Mouse (Mus musculus): ENCODE measurements around the gene Map2k1.

Gene Map2k1

DNA sequence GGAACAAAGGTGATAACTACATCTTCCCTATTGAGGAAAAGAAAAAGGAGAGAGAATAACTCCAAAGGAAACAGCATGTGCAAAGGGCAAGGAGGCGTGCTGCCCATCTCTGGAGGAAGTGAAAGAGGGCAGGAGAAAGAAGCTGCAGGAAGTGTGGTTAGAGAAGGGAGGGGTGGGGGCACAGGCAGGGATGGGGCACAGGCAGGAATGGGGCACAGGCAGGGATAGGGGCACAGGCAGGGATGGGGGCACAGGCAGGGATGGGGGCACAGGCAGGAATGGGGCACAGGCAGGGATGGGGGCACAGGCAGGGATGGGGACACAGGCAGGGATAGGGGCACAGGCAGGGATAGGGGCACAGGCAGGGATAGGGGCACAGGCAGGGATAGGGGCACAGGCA is 4.1 kb downstream of the Map2k1 start:
- DNase-seq, result no peak

DNA sequence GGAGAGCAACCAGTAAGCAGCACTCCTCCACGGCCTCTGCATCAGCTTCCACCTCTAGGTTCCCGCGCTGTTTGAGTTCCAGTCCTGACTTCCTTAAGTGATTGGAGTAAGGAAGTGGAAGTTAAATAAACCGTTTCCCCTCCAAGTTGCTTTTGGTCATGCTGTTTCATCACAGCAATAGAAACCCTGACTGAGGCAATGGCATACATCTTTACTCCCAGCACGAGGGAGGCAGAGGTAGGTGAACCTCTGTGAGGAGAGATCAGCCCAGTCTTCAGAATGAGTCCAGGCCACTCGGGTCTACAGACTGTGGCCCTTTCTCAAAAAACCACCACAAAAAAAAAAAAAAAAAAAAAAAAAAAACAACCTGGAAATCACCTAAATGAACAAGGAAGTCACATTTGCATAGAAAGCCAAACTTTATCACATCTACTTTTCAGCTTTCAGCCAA is 11.0 kb downstream of the Map2k1 start:
- peak; percentile 61 to 66 for DNase-seq

DNA sequence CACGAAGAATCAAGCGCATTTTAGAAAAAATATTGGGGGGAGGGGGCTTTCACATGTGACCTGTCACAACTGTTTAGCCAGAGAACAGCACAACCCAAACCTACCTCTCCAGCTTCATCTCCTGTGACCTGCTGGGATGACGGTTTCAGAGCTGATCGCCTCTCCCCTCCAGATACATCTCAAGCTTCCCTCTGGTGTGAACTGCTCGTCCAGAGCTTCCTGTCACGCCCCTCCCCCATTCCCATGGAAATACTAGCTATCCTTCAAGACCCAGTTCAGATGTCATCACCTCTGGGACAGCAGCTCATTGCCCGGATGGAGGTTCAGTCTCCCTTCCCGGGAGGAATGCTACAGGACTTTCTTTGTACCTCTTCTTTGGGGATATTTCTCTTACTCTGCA is 12.8 kb downstream of the Map2k1 start:
- no peak for DNase-seq

DNA sequence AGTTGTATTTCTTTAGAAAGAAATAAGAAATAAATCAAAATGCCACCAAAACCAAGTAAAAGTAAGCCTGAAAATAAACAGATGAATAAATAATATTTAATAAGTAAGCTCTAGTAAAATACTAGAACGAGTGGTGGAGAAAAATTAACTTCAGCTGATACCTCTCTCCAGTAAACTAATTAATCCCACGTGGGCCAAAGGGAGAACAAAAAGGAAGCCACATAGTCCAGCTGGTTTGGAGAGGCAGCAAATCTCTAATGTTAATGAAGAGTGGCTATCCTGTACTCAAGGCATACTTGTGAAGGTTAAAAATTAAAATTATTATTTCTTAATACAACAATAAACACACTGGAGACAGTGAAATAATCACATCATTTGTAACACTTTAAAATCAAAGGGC is 13.3 kb downstream of the Map2k1 start:
- DNase-seq, result no peak

DNA sequence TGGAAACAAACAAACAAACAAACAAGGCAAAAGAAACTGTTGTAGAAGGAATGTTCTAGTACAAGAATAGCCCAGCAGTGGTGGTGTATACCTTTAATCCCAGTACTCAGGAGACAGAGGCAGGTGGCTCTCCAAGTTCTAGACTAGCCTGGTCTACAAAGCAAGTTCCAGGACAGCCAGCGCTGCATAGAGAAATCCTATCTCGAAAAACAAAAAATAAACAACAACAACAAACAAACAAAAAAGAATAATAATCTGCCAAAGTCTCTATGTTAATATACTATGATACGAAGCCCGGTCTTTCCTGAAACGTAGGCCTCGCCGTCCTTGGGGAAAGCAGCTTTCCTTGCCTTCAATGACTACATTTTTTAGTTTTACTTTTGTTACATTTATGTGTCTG is 17.4 kb downstream of the Map2k1 start:
- DNase-seq, result no peak

DNA sequence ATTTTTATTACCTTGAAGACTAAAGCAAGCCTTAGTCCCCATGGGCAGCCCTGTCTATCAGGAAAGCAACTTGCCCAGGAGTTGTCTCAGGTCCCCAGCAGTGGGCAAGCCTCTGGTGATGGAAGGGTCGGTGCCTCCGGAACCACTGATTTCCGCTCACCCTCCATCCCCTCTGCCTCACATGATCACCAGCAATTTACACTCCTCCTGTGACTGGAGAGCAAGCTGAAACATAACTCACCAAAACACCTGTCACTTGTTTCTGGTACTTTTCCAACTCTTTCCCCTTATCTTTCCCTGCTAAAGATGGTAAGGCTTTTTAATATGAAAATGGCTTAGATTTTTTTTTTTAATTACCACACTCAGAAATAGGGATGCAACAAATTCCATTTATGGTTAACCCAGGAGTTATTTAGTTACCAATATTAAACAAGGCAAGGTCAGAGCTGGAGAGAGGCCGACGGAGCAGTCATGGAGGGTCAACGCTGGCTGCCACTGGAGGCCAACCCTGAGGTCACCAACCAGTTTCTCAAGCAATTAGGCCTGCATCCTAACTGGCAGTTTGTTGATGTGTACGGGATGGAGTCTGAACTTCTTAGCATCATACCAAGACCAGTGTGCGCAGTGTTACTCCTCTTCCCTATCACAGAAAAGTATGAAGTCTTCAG is 18.5 kb downstream of the Map2k1 start, which contains the start of gene Uchl4:
TSS of gene Uchl4 (plus strand) at position 434 of the 668 bp plus-strand sequence.
- DNase-seq, result no peak

DNA sequence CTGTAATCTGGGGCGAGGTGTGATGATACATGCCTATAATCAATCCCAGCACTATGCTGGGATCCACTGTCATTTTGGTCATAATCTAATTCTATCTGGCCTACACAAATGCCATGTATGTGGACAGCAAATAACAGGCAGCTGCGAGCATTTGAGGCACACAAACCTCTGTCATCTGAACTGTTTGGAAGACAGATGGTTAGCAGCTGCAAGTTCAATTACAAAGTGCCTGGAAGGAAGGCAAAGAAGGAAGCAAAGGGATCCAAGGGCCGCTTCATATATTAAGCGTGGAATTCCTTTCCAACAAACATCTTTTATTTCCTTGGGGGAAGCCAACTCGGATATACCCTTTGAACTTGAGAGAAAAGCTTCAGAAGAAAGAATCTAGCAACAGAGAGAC is 19.8 kb downstream of the Map2k1 start:
- DNase-seq, result no peak

DNA sequence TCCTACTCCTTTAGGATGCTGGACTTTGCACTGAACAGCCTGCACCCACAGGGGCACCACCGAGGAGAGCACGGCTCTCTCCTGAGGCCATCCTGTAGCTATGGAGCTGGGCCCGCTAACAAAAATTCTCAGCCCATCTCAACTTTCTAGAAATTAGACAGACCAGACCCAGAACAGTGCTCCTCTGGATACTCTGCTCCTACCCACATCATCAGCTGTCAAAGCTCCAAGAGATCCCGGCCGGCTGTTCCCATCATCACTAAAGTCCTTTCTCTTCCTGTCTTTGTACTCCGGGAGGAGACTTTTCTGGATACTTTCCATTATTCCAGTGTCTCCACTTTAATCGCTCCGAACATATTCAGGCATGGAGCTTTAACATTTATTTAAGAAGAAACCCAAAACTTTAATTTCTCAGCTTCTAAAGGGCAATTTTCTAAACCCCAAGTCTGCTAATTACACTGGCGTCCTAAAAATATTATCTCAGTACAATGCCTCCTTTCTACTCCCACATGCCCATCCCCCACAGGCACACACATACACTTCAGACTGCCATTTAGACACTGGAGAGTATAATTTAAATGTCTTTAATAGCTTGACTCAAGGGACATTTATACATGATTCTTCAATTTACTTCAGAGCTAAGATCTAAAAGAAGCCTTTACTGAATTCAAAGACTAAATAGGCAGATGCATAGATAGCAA is 21.0 kb downstream of the Map2k1 start:
- no peak for DNase-seq

DNA sequence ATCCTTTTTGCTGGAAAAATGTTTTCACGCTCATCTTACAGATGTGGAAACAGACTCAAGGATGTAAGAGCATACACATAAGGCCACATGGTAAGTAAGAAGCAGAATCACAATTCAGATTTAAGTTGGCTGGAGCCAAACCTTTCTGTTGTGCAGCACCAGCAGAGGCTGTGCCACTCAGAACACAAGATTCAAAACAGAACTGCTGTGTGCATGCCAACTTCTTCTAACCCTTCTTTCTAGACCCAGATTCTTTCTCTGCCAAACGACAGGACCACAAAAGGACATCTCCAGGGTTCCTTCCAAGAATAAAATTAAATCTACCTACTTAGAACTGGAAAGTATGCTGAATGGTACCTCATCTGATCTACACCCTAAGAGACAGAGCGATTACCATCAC is 21.8 kb downstream of the Map2k1 start:
- no peak for DNase-seq

DNA sequence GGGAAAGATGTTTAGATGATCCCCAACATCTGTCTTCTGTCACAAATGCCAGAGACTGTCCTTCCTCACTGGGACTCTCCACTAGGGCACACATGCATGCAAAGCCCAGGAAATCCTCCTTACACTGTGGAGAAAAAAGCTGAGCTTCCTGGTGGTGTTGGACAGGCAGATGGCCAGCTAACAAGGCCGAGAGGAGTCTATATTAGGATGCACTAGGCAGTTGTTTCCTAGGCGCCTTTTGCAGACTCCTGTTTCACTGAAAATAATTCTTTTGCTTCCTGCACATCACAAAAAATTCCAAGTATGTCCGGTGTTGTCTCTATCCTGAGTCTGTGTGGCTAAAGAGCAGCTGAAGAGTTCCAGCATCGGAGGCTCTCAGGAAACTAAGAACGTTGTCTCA is 22.3 kb downstream of the Map2k1 start:
- no peak for DNase-seq

DNA sequence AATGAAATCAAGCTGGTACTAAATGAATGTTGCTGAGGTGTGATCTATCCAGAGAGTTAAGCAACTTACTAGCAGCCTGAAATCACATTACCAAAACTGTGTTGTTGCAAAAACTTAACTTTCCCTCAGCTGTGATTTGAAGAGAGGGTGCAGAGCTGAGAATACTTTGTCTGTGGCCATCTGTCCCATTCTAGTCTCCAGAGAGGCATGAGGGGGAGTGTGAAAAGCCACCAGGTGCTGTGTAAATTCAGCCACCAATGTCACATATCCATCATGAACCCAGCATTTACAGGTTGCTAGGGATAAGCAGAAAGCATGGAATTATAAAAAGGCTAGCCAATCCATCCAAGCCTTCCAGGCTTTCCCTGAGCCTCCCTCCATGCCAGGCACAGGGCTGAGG is 24.5 kb downstream of the Map2k1 start:
- DNase-seq, result no peak

DNA sequence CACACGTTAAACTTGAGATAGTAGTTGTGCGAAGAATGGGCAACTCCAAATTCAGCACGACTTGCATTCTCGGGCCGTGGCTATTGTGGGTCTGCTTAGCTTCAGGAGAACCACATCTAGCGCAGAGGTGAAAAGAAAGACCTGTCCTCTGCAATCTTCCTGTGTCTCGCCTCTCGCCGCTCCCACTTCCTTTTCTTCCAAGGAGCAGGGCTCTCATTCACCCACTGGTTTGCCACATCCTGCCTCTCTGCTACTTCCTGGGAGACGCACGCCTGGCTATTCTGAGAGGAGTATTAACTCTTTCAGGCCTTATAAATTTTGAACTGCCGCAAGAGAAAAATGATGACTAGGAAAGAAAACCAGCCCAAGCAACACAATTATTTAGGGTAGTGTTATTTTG is 25.7 kb downstream of the Map2k1 start:
- no peak for DNase-seq

DNA sequence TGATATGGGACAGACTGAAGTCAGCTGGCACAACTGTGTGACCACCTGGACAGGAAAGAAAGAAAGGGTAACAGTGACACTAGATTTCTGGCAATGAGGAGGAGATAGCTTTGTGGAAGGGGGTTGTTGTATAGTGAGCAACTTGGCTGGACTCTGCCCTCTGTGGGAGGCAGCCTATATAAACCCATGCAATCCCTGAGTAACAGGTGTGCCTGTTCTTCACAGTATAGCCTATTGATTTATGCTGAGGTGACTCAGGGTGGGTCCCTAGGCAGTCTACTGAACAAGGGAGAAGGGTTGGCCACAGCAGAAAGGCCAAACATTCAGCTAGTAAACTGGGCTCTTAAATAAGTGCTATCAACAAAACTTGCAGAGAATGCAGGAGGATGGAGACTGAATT is 27.6 kb downstream of the Map2k1 start:
- DNase-seq, result no peak

DNA sequence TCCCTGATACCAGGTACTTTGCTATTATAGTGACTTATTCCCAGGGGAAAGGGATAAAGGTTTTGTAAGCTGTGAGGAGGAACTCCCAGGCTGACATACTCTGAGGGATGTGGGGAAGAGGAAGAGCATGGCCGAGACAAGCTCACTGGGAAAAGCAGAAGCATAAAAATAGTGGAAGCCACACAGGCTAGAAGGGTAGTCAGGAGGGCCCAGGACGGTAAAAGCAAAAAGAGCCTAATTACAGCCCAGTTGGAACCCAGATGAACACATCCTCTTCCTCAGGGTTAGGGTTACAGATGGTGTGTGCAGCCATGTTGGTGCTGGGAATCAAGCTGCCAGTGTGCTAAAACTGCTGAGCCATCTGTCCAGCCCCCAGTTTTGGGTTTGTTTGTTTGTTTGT is 31.3 kb downstream of the Map2k1 start:
- no peak for DNase-seq

DNA sequence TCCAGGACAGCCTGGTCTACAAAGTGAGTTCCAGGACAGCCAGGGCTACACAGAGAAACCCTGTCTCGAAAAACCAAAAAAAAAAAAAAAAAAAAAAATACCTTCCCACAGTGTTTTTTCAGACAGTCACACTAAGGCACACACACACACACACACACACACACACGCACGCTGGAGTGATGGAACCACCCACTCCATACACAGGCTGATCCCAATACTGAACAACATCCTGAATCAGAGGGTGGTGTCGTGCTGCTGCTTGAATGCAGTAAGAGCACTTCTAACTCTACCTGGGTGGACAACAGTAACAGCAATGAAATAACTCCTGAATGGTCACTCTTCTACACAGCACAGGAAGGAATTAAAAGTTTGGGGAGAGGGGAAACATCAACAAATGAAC is 32.0 kb downstream of the Map2k1 start:
- no peak for DNase-seq

DNA sequence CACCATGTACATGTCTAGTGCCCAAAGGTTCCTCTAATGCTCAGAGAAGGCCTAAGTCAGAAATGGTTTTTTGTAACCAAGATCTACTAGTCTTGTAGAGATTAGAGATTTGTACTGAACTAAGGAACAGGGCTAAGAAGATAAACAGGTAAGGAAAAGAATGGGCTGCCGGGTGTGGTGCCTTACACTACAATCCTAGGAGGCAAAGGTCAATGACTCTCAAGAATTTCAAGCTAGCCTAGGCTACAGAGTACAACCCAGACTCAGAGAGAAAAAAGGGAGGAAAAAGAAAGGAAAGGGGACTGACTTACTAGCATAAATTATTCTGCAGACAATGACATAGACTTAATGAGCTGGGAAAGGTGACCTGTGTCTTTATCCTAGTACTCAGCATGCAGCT is 32.8 kb downstream of the Map2k1 start:
- no peak for DNase-seq

DNA sequence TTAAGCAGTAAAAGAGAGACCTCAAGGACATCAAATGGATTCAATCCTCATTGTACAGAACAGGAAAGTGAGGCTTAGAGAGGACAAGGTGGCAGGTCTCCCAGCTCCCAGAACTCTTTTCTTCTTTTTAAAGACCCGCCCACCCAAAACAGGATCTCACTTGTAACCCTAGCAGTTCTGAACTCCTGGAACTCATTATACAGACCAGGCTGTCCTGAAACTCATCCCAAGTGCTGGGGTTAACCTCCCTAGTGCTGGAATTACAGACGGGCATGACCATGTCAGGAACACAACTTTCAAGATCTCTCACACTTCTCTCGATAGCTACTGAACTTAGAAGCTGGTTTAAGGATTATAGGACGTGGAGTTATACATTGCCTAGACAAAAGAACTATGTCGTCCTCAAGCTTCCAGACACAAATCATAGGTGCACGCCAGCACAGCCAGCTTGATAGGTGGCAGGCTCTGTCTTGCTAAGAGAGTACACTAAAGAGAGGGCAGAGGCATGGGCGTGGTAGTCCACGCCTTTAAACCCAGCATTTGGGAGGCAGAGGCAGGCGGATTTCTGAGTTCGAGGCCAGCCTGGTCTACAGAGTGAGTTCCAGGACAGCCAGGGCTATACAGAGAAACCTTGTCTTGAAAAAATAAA is 33.5 kb downstream of the Map2k1 start:
- DNase-seq, result no peak

DNA sequence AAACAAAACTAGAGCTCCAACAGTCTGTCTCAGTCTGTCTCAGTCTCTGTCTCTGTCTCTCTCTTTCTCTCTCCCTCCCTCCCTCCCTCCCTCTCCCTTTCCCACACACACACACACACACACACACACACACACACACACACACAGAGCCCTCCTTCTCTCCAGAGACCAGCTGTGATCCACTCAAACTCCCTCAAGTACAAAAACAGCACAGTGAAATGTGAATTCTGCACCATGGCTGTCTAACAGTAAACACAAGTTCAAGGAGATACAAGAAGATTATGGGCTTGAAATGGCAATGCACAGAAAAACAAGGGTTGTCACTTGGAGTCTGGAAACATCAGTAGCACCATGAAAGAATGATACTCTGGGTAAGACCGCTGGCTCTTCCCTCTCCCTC is 34.1 kb downstream of the Map2k1 start:
- no peak for DNase-seq

DNA sequence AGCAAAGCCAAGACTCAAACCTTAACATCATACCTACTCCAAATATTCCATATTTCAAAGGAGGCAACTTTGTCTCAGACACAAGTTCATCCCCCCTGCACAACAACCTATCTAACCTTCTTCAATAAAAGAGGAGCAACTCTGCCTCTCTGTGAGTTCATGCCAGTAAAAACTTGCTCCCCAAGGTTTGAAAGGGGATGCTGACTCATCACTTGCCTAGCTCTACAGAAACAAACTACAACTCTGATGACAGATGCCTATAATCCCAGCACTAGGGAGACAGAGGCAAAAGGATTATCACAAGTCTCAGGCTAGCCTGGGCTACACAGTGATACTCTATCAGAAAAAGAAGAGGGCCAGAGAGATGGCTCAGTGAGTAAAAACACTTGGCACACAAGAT is 35.5 kb downstream of the Map2k1 start:
- no peak for DNase-seq

DNA sequence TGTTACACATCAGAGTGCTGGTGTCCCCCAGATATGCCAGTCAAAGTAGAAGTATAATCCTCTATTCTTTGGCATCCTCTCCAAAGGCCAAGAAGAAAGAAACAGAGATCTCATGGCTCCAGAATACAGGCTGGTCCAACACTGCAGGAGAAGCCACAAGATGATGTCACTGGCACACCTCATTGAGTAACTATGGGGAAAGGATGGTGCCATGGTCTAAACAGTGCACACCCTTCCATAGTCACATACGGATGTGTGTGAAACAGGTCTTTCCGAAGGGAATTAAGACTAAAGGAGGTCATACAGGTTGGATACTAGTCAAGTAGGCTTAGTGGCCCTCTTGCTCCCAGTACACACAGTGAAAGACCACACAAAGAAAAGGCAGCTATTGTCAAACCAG is 36.8 kb downstream of the Map2k1 start:
- no peak for DNase-seq

DNA sequence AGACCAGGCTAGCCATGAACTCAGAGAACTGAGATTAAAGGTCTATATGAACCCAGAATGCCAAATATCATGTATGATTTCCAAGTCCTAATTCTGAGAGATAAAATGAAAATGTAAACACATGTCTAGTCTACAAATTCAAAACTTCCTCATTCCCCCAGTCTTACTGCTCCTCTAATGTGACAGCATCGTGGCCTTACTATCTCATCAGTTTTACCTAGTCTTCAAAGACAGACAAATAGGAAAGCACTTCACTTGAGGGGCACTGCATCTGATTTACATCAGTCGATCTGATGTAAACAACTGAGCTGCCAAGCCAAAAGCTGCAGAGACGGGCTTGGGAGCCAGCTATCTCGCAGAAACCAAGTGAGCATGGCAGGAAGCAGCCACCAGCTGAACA is 37.3 kb downstream of the Map2k1 start:
- no peak for DNase-seq

DNA sequence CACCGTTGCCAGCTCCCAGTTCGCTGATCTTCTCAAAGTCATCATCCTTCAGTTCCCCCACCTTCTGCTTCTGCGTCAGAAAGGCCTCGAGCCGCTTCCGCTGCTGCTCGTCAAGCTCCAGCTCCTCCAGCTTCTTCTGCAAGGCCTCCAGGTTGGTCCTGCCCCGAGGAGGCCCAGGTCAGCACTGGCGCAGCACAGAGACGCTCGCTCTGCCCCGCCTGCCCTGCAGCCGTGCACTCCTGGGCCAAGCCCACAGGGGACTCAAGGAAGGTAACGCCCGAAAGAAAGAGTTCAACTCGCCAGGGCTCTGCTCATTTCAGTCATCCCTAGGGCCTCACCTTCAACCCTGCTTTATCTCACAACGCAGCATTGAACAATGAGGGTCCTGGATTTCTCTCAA is 39.0 kb downstream of the Map2k1 start:
- DNase-seq, result no peak

DNA sequence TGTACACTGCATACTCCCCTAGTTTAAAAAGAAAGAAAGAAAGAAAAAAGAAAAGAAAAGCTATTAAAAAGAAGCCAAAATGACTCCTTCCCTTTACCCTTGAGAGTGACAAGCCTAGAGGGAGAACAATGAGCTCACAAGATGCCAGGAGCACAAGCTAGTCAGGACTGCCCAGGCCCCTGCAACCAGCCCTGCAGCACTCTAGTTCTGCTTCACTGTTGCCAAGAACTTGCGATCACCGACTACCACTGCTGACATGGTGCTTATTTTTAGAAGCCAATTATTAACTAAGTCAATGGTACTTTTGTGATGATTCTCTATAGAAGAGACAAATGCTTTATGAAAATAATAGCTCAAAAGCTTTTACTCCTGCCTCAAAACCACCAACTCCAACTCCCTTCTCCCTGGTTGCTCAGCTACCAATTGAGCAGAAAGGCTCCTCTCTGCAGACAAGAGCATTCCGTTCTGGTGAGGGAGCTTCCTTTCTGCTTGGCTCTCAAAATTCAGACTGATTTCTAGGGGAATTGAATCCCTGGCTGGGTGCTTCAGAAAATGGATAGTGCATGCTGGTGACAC is 45.8 kb downstream of the Map2k1 start:
- DNase-seq, result no peak

DNA sequence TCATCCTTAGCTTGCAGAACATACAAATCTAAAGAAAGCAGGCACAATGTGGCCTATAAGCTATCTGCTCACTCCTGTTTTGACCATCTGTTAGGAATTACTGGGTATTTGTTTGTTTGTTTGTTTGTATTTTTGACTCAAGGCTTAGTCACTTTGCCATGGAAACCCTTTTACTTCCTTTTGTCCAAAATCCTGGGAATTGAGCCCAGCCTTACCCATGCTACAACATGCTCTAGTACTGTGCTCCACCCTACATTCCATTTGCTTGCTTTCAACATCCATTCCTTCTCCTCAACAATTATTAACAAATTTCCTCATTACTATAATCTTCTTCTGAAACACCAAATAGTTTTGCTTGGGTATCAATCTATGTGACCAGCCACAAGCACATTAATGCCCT is 50.6 kb downstream of the Map2k1 start:
- DNase-seq, result no peak
